Mouse (Mus musculus): ENCODE results near the gene Plin1.

Gene Plin1

GRCm38 (mm10) chr7:79734563-79734962 lies 1.9 kb upstream of the Plin1 start:
- no peak for DNase-seq

GRCm38 (mm10) chr7:79731438-79731837 lies 1.3 kb downstream of the Plin1 start:
- no peak for DNase-seq

DNA sequence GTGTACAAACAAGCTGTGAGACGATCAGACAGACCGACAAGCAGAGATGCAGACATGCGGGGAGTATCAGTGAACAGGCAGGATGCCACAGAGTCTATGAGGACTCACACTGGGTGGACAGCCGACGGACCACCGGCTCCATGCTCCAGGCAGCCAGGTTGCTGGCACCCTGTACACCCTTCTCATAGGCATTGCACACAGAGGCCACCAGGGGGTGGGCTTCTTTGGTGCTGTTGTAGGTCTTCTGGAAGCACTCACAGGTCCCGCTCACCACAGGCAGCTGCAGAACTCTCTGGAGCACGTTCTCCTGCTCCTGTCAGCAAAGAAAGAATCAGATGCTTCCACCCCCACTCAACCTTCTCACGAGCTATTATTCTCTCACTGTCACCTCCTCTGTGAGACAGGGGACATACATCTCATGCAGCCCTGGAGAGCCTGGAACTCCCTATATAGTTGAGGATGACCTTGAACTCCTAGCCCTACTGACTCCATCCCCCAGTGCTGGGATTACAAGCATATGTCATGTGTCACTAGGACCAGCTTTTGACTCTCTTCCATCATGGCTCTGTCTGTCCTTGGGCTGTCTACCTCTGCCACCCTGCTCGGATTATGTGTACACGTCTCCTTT lies 2.8 kb downstream of the Plin1 start:
- DNase-seq, result peak; percentile 43

- peak; percentile 79 for DNase-seq
Measured at GRCm38 (mm10) chr7:79729169-79729568, 3.5 kb downstream of the Plin1 start.

- DNase-seq, result peak; percentile 81
Measured at GRCm38 (mm10) chr7:79728219-79728618, 4.5 kb downstream of the Plin1 start.

GRCm38 (mm10) chr7:79727091-79727490 lies 5.6 kb downstream of the Plin1 start:
- peak; percentile 80 for DNase-seq

DNA sequence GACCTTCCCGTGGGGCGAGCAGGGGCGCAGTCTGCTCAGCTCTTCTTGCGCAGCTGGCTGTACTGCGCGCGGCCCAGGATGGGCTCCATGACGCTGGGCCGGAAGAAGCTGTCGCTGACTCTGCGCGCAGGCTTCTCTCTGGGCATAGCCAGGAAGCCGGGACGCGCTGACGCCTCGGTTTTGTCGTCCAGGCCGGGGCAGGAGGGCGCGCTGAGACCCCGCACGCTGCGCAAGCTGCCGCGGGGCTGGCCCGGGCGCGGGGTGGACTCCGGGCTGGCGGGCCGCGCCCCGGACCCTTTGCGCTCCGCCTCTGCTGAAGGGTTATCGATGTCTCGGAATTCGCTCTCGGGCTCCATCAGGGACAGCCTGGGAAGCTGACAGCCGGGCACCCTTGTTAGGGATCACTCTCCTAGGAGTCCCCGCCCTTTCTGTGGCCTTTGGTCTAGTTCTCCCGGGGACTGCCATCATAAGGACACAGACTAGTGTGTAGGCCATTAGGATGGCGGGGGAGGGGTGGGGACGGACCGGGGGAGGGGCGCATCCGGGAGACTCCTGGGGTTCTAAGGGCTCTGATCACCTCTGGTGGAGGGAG lies 11.2 kb downstream of the Plin1 start:
- peak; percentile 85 for DNase-seq

GRCm38 (mm10) chr7:79715187-79715981 lies 17.3 kb downstream of the Plin1 start, which contains the start of gene Kif7:
Gene Kif7 (minus strand): TSS chr7:79715720.
- peak; percentile 91 for DNase-seq

DNA sequence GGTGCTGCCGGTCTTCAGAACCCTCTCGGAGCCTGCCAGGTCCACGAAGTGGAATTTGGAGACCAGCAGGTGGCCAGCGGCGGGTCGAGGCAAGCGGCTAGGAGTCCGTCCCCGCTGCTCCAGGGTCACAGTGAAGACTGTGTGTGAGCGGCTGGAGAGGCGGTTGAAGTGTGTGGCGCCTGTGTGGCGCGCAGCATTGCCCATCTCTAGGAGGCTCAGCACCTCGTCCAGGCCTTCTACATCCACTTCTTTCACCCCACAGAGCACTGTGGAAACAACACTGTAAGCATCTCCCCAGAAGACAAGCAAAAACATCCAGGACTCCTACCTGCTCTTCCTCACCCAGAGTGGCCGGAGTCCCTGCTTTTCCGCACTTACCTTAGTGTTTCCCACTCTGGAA lies 21.9 kb downstream of the Plin1 start:
- DNase-seq, result no peak

DNA sequence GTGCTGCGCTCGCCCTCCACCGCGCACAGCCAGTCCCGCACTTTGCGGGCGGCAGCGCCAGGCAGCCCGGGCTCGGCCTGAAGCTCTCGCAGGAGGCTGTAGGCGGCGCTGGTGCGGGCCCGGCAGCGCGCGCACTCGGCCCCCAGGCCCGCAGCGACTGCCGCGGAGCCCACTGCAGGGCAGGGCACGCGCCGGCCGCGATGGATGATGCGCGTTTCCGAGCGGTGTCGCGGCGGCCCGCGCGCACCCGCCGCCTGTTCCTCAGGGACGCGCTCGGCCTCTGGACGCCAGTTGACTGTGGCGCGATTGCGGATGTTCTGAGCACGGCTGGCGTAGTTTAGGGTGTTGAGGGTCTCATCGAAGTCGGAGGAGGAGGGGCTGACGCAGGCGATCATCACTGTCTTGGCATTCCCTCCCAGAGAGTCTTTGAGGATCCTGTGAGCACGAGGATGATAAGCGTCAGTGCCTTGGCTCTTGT lies 22.5 kb downstream of the Plin1 start:
- peak; percentile 33 for DNase-seq

DNA sequence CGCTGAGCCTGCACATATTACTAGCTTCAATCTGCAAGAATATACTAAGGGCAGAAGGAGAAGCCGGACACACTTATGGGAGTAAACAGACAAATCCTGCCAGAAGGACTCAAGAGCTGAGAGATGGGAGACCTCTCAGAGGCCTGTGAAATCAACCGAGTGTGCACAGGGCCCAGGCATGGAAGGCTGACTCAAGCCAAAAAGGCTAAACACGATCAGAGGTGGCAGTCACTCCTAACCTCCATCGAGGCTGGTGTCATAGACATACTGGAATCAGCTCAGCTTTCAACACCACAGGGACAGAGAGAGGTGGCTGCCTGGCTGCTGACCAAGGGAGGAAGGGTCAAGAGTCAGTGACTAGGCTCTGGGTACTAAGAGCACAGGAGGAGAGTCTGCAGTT lies 27.5 kb downstream of the Plin1 start:
- no peak for DNase-seq

DNA sequence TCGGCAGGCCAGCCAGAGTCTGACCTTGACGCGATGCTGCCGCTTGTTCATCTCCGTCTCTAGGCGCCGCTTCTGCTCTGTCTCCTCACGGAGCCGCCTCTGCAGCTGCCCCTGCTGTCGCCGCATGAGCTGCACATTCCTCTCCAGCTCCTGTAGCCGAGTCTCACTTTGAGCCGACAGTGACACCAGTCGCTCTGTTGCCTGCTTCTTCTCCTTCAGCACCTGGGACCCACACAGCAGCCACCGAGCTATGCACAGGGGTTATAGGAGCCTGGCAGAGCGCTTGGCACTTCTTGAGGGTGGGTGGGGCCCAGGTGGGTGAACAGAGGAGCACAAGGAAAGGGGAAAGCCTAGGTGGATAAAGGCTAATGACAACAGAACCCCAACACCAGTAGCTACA lies 29.9 kb downstream of the Plin1 start:
- no peak for DNase-seq

GRCm38 (mm10) chr7:79696495-79696894 lies 36.2 kb downstream of the Plin1 start:
- no peak for DNase-seq

- no peak for DNase-seq
Measured at GRCm38 (mm10) chr7:79680231-79680630, 52.5 kb downstream of the Plin1 start.

GRCm38 (mm10) chr7:79679186-79679585 lies 53.5 kb downstream of the Plin1 start:
- peak; percentile 33 for DNase-seq

- DNase-seq, result no peak
Measured at GRCm38 (mm10) chr7:79670900-79671604, 61.7 kb downstream of the Plin1 start.
